Mouse (Mus musculus) lung, embryonic 16.5 days (tissue): ENCODE data around the gene Fam174a. TPM values are rescaled to one million over a fixed set of nuclear protein-coding genes. Genes with fewer than 3 reads are reported as not detected.

Experiments used
- ATAC-seq: fragments of 200-750 bp; cut with Nextera tagmentation; 2 replicates; pipeline ENCODE4 v1.8.0; 2017; ENCODE audit warnings: low read depth, mild to moderate bottlenecking, moderate library complexity
- H3K27ac ChIP-seq: fragments of 300-500 bp; sonication (generic); 2 replicates; pipeline ENCODE4 v1.5.1; 2014; ENCODE audit warnings: mild to moderate bottlenecking, control low read depth, low read length
- H3K27me3 ChIP-seq: fragments of 300-500 bp; sonication (generic); 2 replicates; pipeline ENCODE4 v1.6.1; 2014; ENCODE audit warnings: low read depth, low read length, mixed read lengths; ENCODE audit not compliant: control insufficient read depth, insufficient read depth
- H3K36me3 ChIP-seq: fragments of 300-500 bp; sonication (generic); 2 replicates; pipeline ENCODE4 v1.6.1; 2014; ENCODE audit warnings: low read length; ENCODE audit not compliant: control insufficient read depth, insufficient read depth
- H3K4me1 ChIP-seq: fragments of 300-500 bp; sonication (generic); replicated peaks from 2 replicates; pipeline ENCODE4 v1.6.1; 2014; ENCODE audit warnings: low read length, mixed read lengths; ENCODE audit not compliant: control insufficient read depth, insufficient read depth
- H3K4me2 ChIP-seq: fragments of 300-500 bp; sonication (generic); 2 replicates; pipeline ENCODE4 v1.6.1; 2014; ENCODE audit warnings: low read depth, low read length, control low read depth
- H3K4me3 ChIP-seq: fragments of 300-500 bp; sonication (generic); 2 replicates; pipeline ENCODE4 v1.5.1; 2014; ENCODE audit warnings: mild to moderate bottlenecking, low read length, control low read depth
- H3K9ac ChIP-seq: fragments of 300-500 bp; sonication (generic); 2 replicates; pipeline ENCODE4 v1.6.1; 2014; ENCODE audit warnings: low read length, control low read depth
- H3K9me3 ChIP-seq: fragments of 300-500 bp; sonication (generic); 2 replicates; pipeline ENCODE4 v1.6.1; 2016; ENCODE audit warnings: low read length; ENCODE audit not compliant: control insufficient read depth
- WGBS: fragments of 180-500 bp; shearing (Covaris S2); extraction: QIAGEN DNeasy Blood & Tissue Kit; methylation state at CpG from one replicate; pipeline ENCODE4 v1.1.7; 2014; 5-methylcytosine and 5-hydroxymethylcytosine counted together
- polyA plus RNA-seq: library from polyadenylated mRNA; unstranded; fragments of >200 nt; fragmentation: Nextera tagmentation; extraction: Ambion mirVana; gene quantifications from 2 replicates; pipeline ENCODE4 v1.2.1, GENCODE M21; 2015

Fam174a gene
- polyA plus RNA-seq, 1 experiment from 2014 or later = 30.4 TPM

DNA sequence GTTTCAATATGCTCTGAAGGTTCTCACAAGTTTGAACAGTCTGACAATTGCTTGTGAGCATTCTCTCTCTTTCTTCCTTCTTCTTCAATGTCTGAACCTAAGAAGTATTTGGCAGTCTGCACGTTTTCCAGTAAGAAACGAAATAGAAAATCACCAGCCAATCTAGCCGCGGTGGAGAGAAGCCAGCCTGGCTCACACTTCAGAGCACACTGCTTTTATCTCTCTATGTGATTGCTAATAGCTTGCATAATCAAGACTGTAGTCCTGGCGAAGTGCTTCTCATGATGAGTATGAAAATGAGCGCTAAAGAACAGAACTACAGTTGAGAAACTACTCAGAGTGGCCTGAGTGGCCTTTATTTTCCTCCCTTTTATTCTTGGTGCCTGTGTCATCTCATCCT lies 62.0 kb downstream of the Fam174a start:
- peak; percentile 36; the same call in 1 of the 2 replicates for ATAC-seq
- no peaks in the 10 kb centered on the region for H3K4me1 ChIP-seq
- H3K4me3 ChIP-seq = no peak overlapping the region
- no peaks in the 10 kb centered on the region for H3K27me3 ChIP-seq
- no peak overlapping the region for H3K9ac ChIP-seq
- no peak overlapping the region for H3K27ac ChIP-seq
- WGBS = 43% methylated on average over 6 of the region's 6 CpGs
- no peaks in the 10 kb centered on the region for H3K9me3 ChIP-seq
- H3K4me2 ChIP-seq = no peak overlapping the region
- H3K36me3 ChIP-seq = no peaks in the 10 kb centered on the region

DNA sequence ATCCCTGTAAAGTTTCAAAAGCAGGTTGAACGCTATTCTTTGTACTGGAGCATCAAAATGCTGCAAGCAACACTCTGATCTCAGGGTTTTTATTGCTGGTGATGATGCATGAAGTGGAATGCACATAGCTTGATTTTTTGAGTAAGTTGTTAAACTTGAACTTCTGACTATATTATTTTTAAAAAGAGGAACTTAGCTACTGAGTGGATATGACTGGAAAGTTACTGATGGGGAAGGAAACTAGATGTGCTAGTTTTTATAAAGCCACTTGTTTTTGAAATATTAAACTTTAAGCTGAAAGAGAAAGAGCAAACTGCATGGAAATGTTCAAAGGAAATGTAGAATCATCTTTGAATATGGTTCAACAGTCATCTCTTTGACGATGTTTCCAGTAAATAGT lies 67.6 kb downstream of the Fam174a start:
- Histone ChIP-seq H3K27ac (no peak overlapping the region), H3K4me3 (no peak overlapping the region), H3K9ac (no peak overlapping the region), H3K9me3 (no peaks in the 10 kb centered on the region), H3K27me3 (no peaks in the 10 kb centered on the region), H3K4me1 (no peaks in the 10 kb centered on the region), H3K36me3 (no peaks in the 10 kb centered on the region), H3K4me2 (no peak overlapping the region)
- WGBS = 83% methylated on average over 2 of the region's 2 CpGs
- ATAC-seq = no peak
